Mouse (Mus musculus): ENCODE data around the gene Cyp20a1. TPM values are rescaled to one million over a fixed set of nuclear protein-coding genes. Genes with fewer than 3 reads are reported as not detected.

Gene Cyp20a1
- 5.9 and 9.1 TPM in 2 replicates for polyA plus RNA-seq (2014; fragmentation: Nextera tagmentation; extraction: Ambion mirVana)

DNA sequence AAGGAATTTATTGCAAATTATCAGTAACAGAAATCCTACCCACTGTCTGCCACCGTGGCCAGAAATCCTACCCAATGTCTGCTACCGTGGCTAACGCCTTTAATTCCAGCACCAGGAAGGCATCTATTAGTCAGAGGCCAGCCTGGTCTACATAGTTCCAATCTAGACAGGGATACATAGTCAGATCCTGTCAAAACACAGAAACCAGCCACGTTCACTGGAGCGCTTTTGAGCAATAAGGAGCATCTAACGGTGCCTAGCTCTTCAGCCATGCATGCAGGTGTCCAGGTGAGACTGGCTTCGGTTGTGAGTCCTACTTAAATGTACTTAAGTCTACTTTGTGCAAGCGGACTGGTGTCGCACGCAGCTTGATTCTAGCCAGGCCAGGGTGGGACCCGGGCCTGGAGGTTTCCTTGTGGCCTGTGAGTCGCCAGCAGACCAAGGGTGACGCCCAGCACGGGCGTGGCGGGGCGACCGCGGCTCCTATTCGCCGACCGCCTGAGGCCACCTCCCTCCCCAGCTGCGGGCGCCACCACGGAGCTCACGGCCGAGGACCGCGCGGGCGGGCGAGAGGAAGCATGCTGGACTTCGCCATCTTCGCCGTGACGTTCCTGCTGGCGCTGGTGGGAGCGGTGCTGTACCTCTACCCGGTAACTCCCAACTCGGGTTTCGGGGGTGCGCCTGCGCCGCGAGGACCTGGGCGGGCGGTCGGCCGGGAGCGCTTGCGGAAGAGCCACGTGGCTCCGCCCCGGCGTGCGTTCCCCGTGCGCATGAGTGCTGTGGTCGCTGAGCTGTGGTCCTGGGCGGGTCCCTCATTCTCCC lies at the start of gene Cyp20a1:
TSS of gene Cyp20a1 (plus strand) at position 516 of the 822 bp plus-strand sequence.
- peak; percentile 98 for ATAC-seq (ENCODE audit: low FRiP score)
- Histone ChIP-seq H3K4me3 (replicated peaks; ENCODE audit: low read length) (peak within 1 kb of the TSS; percentile 70), H3K9ac (peak within 1 kb of the TSS; percentile 76), H3K27me3 (ENCODE audit: control insufficient read depth, insufficient read depth, low read length) (no peaks in the 10 kb centered on the region), H3K9me3 (ENCODE audit: control insufficient read depth, low read length) (no peaks in the 10 kb centered on the region), H3K4me2 (replicated peaks) (peak within 1 kb of the TSS; percentile 71), H3K27ac (peak within 1 kb of the TSS; percentile 86), H3K4me1 (replicated peaks; ENCODE audit: control insufficient read depth, insufficient read depth, low read length) (peaks cover 14% of the 10 kb centered on the region; the same call in 1 of the 2 replicates), H3K36me3 (replicated peaks; ENCODE audit: control insufficient read depth, insufficient read depth) (peaks cover 8% of the 10 kb centered on the region; the same call in 1 of the 2 replicates)
- DNase-seq (ENCODE audit: low spot score): peak; percentile 81
- 2% methylated on average over 58 of the region's 60 CpGs for WGBS

DNA sequence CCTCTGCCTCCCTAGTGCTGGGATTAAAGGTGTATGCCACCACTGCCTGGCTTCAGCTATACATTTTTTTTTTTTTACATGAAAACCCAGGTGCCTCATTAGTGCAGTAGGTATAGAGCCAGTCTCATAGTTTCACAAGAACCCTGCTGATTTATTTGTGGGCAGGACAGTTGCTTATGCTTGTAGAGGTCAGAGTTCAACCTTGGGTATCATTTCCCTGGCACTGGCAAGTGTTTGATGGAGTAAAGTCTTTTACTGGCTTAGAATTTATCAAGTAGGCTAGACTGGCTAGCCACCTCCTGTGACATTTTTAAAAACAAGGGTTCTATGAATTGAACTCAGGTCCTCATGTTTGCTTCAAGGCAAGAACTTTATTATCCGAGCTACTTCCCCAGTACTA lies 49.2 kb upstream of the Cyp20a1 start:
- no peaks in the 10 kb centered on the region for H3K27me3 ChIP-seq (ENCODE audit: control insufficient read depth, insufficient read depth, low read length)
- 89% methylated on average over 1 of the region's 1 CpGs for WGBS
- H3K27ac ChIP-seq: no peak overlapping the region
- H3K4me3 ChIP-seq (replicated peaks; ENCODE audit: low read length): no peak overlapping the region
- DNase-seq (ENCODE audit: low spot score): no peak
- no peaks in the 10 kb centered on the region for H3K9me3 ChIP-seq (ENCODE audit: control insufficient read depth, low read length)
- no peak overlapping the region for H3K9ac ChIP-seq
- ATAC-seq (ENCODE audit: low FRiP score): no peak
- no peak overlapping the region for H3K4me2 ChIP-seq (replicated peaks)
- peaks cover 78% of the 10 kb centered on the region for H3K36me3 ChIP-seq (replicated peaks; ENCODE audit: control insufficient read depth, insufficient read depth)
- H3K4me1 ChIP-seq (replicated peaks; ENCODE audit: control insufficient read depth, insufficient read depth, low read length): no peaks in the 10 kb centered on the region

DNA sequence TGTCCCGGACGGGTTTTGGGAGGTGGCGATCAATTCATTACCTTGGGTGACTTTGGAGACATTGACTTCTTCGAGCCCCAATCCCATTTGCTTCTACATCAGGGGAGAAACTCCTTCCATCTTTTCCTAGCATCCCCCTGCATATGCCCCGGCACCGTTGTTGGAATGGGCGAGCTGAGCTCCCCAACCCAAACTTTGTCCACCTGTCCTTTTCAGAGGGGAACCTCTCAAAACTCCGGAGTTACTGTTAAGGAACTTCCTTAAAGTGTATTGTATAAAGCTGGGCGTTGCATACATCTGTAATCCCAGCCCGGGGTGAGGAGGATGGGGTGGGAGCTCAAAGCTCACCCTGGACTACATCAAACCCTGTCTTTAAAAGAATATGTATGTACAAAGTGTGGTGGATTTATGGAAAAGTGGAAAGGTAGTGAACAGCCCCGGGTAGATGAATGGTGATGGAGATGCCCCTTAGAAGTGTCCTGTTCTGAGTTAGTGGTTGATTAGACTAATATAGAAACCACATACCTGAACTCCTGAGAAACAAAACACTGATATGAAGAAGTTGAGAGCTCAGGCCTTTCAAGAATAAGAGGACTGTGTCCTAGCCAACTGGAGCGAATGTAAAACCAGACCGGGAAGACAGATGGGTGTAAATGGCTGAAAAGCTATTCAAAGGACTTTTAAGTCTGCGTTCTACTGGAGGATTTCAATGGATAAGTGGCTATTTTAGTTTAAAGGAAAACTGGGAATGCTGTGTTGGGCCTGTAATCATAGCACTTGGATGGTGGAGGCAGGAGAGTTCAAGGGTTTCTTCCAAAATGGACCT lies 720 bp downstream of the Cyp20a1 start:
- DNase-seq (ENCODE audit: low spot score): no peak
- 11% methylated on average over 14 of the region's 14 CpGs for WGBS
- peak overlapping the region; percentile 86 for H3K27ac ChIP-seq

DNA sequence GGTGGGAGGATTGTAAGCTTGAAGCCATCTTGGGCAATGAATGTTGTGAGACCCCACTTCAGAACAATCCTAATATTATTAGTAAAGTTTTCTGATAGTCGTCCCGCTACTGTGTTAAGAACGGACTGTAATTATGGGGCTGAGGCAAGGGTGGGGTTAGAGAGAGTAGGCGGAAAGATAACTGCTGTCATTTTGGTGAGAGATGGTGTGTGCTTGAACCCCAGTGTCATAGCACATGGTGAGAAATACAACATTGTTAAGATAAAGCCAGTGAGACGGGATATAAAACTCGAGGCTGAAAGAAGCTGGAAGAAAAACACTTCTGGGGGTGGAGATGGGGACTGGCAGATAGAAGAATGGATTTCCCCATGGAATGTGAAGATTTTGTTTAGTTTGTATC lies 1.5 kb downstream of the Cyp20a1 start:
- Histone ChIP-seq H3K4me2 (replicated peaks) (no peak overlapping the region), H3K36me3 (replicated peaks; ENCODE audit: control insufficient read depth, insufficient read depth) (no peaks in the 10 kb centered on the region), H3K9ac (no peak overlapping the region), H3K9me3 (ENCODE audit: control insufficient read depth, low read length) (0 out of 2 replicates have a peak, but pooled peaks cover 1% of the 10 kb centered on the region), H3K27me3 (ENCODE audit: control insufficient read depth, insufficient read depth, low read length) (no peaks in the 10 kb centered on the region), H3K27ac (no peak overlapping the region), H3K4me1 (replicated peaks; ENCODE audit: control insufficient read depth, insufficient read depth, low read length) (peaks cover 14% of the 10 kb centered on the region; the same call in 1 of the 2 replicates), H3K4me3 (replicated peaks; ENCODE audit: low read length) (no peak overlapping the region)
- DNase-seq (ENCODE audit: low spot score): no peak
- WGBS: 90% methylated on average over 6 of the region's 6 CpGs
- no peak for ATAC-seq (ENCODE audit: low FRiP score)

More for the DNA sequence above, 720 bp downstream of the Cyp20a1 start:
- Histone ChIP-seq H3K27me3 (ENCODE audit: control insufficient read depth, insufficient read depth, low read length) (no peaks in the 10 kb centered on the region), H3K36me3 (replicated peaks; ENCODE audit: control insufficient read depth, insufficient read depth) (peaks cover 3% of the 10 kb centered on the region; the same call in 1 of the 2 replicates), H3K4me3 (replicated peaks; ENCODE audit: low read length) (peak overlapping the region; percentile 70), H3K9me3 (ENCODE audit: control insufficient read depth, low read length) (no peaks in the 10 kb centered on the region), H3K4me2 (replicated peaks) (peak overlapping the region; percentile 71), H3K4me1 (replicated peaks; ENCODE audit: control insufficient read depth, insufficient read depth, low read length) (peaks cover 14% of the 10 kb centered on the region; the same call in 1 of the 2 replicates), H3K9ac (peak overlapping the region; percentile 76)
- ATAC-seq (ENCODE audit: low FRiP score): 0 out of 2 replicates have a peak, but pooled peaks have one; percentile 3

DNA sequence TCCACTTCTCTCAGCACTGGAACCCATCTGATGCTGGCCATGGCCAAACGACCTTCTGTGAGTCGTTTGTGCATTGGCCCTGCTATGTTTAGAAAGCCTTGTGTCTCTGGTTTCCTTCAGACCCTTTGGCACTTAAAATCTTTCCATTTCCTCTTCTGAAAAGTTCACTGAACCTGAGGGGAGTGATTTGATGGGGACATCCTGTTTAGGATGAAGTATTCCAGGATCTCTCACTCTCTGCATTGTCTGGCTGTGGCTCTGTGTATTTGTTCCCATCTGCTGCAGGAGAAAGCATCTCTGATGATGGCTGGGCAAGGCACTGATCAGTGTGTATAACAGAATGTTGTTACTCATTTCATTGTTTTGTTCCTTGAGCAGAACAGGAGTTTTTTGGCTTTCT lies 2.6 kb downstream of the Cyp20a1 start:
- Histone ChIP-seq H3K9me3 (ENCODE audit: control insufficient read depth, low read length) (peaks cover 6% of the 10 kb centered on the region; the same call in 1 of the 2 replicates), H3K4me2 (replicated peaks) (no peak overlapping the region), H3K27me3 (ENCODE audit: control insufficient read depth, insufficient read depth, low read length) (no peaks in the 10 kb centered on the region), H3K4me3 (replicated peaks; ENCODE audit: low read length) (no peak overlapping the region), H3K36me3 (replicated peaks; ENCODE audit: control insufficient read depth, insufficient read depth) (no peaks in the 10 kb centered on the region), H3K4me1 (replicated peaks; ENCODE audit: control insufficient read depth, insufficient read depth, low read length) (peaks cover 14% of the 10 kb centered on the region; the same call in 1 of the 2 replicates), H3K27ac (no peak overlapping the region), H3K9ac (no peak overlapping the region)
- no peak for DNase-seq (ENCODE audit: low spot score)
- ATAC-seq (ENCODE audit: low FRiP score): no peak
- 93% methylated on average over 2 of the region's 2 CpGs for WGBS

DNA sequence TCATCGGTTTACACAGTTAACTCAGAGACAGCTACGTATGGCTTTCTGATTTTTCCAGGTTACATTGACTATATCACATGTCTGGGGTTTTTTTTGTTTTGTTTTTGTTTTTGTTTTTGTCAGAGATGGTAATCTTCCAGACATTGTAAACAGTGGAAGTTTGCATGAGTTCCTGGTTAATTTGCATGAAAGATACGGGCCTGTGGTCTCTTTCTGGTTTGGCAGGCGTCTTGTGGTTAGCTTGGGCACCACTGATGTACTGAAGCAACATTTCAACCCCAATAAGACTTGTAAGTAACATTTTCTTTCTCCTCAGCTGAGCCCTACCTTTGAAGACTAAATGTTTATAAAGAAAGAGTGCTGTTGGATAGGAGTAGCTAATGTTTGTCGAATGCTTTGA lies 9.7 kb downstream of the Cyp20a1 start:
- Histone ChIP-seq H3K27ac (no peak overlapping the region), H3K27me3 (ENCODE audit: control insufficient read depth, insufficient read depth, low read length) (no peaks in the 10 kb centered on the region), H3K36me3 (replicated peaks; ENCODE audit: control insufficient read depth, insufficient read depth) (no peaks in the 10 kb centered on the region), H3K9me3 (ENCODE audit: control insufficient read depth, low read length) (peaks cover 6% of the 10 kb centered on the region; the same call in 1 of the 2 replicates), H3K4me3 (replicated peaks; ENCODE audit: low read length) (no peak overlapping the region), H3K9ac (no peak overlapping the region), H3K4me1 (replicated peaks; ENCODE audit: control insufficient read depth, insufficient read depth, low read length) (no peaks in the 10 kb centered on the region), H3K4me2 (replicated peaks) (no peak overlapping the region)
- no peak for ATAC-seq (ENCODE audit: low FRiP score)
- 96% methylated on average over 5 of the region's 5 CpGs for WGBS
- no peak for DNase-seq (ENCODE audit: low spot score)

DNA sequence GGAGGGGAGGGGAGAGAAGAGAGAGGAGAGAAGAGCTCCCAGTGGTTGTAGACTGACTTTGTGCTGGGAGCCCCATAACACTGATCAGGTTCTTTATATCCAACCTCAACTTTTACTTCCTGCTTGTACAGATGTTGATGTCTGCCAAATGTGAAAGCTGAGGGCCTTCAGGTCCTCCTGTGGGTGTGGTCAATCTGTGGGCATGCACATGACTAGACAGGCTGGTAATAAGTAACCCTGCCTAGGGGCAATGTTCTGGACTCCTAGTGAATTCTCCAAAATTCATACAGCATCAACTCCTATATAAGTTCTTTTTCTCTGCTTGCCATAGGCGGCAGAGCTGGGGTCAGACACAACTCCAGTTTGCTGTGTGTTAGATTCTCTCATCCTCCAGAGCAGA lies 18.5 kb downstream of the Cyp20a1 start:
- peaks cover 4% of the 10 kb centered on the region; the same call in 1 of the 2 replicates for H3K36me3 ChIP-seq (replicated peaks; ENCODE audit: control insufficient read depth, insufficient read depth)
- no peaks in the 10 kb centered on the region for H3K9me3 ChIP-seq (ENCODE audit: control insufficient read depth, low read length)
- WGBS: 100% methylated on average over 1 of the region's 1 CpGs
- ATAC-seq (ENCODE audit: low FRiP score) (no peak), DNase-seq (ENCODE audit: low spot score) (no peak)
- no peak overlapping the region for H3K27ac ChIP-seq
- no peaks in the 10 kb centered on the region for H3K27me3 ChIP-seq (ENCODE audit: control insufficient read depth, insufficient read depth, low read length)
- H3K4me1 ChIP-seq (replicated peaks; ENCODE audit: control insufficient read depth, insufficient read depth, low read length): no peaks in the 10 kb centered on the region
- no peak overlapping the region for H3K9ac ChIP-seq
- H3K4me2 ChIP-seq (replicated peaks): no peak overlapping the region
- H3K4me3 ChIP-seq (replicated peaks; ENCODE audit: low read length): no peak overlapping the region

DNA sequence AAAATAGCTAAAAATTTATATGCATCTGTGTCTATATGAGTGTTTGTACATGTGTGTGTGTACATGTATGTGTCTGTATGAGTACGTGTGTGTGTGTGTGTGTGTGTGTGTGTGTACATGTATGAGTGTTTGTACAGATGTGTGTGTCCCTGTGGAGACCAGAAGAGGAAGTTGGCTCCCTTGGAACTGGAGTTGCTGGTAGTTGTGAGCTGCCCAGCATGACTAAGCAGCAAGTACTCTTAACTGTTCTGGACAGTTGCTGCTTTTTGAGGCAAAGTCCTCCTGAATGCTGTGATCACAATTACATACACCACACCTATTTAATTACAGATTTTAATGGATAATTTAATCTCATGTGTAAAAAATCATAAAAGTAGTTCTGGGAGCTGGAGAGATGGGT lies 33.4 kb downstream of the Cyp20a1 start:
- DNase-seq (ENCODE audit: low spot score) (no peak), ATAC-seq (ENCODE audit: low FRiP score) (no peak)
- Histone ChIP-seq H3K9ac (no peak overlapping the region), H3K27me3 (ENCODE audit: control insufficient read depth, insufficient read depth, low read length) (no peaks in the 10 kb centered on the region), H3K9me3 (ENCODE audit: control insufficient read depth, low read length) (no peaks in the 10 kb centered on the region), H3K4me1 (replicated peaks; ENCODE audit: control insufficient read depth, insufficient read depth, low read length) (no peaks in the 10 kb centered on the region), H3K4me2 (replicated peaks) (no peak overlapping the region), H3K27ac (no peak overlapping the region), H3K36me3 (replicated peaks; ENCODE audit: control insufficient read depth, insufficient read depth) (peaks cover 14% of the 10 kb centered on the region), H3K4me3 (replicated peaks; ENCODE audit: low read length) (no peak overlapping the region)
- WGBS: 92% methylated on average over 1 of the region's 1 CpGs

DNA sequence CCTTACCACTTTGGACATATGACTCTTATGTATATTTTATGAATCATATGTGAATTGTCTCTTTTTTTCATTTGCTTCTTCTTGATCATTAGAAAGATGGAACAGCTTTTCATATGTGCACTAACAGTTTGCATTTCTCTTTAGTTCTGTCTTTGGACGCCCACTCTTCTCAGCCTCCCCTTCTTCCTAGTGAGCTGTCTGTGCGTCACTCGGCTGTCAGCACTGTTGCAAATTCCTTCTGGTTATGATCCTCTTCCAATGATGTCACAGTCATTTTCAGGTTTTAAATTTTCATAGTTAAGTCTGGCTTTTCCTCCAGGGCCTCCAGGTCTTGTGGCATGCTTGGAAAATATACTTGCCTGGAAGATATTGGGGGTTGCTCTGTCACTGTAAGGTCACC lies 38.8 kb downstream of the Cyp20a1 start:
- ATAC-seq (ENCODE audit: low FRiP score) (no peak), DNase-seq (ENCODE audit: low spot score) (no peak)
- Histone ChIP-seq H3K36me3 (replicated peaks; ENCODE audit: control insufficient read depth, insufficient read depth) (peaks cover 3% of the 10 kb centered on the region; the same call in 1 of the 2 replicates), H3K27me3 (ENCODE audit: control insufficient read depth, insufficient read depth, low read length) (no peaks in the 10 kb centered on the region), H3K9me3 (ENCODE audit: control insufficient read depth, low read length) (no peaks in the 10 kb centered on the region), H3K4me2 (replicated peaks) (no peak overlapping the region), H3K4me1 (replicated peaks; ENCODE audit: control insufficient read depth, insufficient read depth, low read length) (no peaks in the 10 kb centered on the region), H3K27ac (no peak overlapping the region), H3K9ac (no peak overlapping the region), H3K4me3 (replicated peaks; ENCODE audit: low read length) (no peak overlapping the region)
- 99% methylated on average over 3 of the region's 3 CpGs for WGBS

Data from hindbrain, embryonic 14.5 days (tissue).